Mouse (Mus musculus): Measurements from ENCODE around the gene Gm42669. TPM values are rescaled to one million over a fixed set of nuclear protein-coding genes. Genes with fewer than 3 reads are reported as not detected.

Gene Gm42669
- not detected in 2 replicates for polyA plus RNA-seq (2012; rRNA removed)

DNA sequence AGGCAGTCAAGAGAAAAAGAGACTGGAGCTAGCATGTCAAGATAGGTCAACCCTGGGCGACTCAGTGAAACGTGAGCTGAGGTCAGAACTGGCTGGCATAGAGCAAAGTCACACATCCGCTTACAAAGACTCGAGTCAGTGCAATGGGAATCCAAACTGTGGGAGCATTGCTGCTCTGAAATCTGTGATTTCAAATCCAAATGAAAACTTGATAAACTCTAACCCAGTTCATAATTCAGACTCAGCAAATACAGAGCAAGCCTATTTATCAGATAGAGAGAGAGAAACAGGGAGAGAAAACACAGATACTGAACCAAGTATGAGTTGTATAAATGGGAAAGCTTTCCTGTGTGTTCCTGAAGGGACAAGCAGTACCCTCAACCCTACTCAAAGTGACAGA lies at the start of gene Gm42669:
Gene Gm42669, plus strand, starts transcription at position 301 of the 400 bp plus-strand sequence.
- WGBS, result 84% methylated on average over 4 of the region's 4 CpGs

DNA sequence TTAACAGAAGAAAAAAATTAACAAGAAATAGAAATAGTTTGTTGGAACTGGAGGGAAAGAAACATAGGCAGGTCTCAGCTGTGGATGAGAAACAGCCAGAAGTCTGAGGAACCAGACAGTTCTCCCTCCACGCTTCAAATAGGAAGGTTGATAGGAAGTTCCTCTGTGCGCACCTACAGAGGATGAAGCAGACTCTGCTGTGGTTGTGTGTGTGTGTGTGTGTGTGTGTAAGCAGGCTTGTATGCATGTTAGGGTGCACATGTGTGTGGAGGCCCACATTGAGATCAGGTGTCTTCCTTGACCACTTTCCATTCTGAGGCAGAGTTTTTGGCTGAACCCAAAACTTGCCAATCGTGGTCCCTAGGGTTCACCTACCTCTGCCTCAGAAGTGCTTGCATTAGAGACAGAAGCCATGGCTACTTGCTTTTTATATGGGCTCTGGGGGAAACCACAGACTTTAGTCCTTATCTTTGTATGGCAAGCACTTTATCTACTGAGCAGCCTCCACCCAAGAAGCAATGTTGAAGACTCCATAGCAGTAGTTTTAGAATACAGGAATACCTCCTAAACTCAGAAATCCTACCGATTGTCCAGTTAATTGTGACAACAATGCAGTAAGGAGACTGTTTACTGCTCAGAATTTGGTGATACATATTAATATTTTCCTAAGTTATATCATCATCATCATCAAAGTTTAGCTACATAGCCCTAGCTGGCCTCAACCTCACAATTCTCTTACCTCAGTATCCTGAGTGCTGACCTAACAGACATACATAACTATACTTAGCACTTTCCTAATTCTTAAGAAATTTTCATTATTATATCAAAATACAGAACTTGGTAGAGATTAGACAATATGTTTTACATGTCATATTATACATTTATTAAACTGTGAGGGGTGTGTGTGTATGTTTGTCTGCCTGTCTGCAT lies 45.0 kb upstream of the Gm42669 start:
- no peak for DNase-seq (ENCODE audit: low read depth, low spot score)
- WGBS, result 92% methylated on average over 4 of the region's 4 CpGs

More for the DNA sequence above, at the start of gene Gm42669:
- DNase-seq (ENCODE audit: low read depth, low spot score), result no peak

DNA sequence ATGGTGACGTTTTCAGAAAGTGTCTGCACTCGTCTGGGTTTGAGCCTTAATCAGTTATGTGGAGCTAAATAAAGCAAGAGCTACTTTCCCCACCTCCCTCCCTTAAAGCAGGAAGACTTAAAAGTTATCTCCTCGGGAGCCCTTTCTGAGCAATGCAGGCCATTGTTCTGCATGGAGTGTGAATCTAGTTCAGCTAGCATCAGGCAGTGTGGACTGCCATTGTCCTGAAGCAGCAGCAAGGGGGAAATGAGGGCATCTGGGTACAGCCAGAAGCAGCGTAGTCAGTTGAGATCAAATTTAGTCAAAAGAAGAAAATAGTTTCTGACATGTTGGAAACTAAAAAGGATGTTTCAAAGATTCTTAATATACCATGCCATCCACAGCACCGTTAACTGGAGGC lies 40.9 kb upstream of the Gm42669 start:
- DNase-seq (ENCODE audit: low read depth, low spot score), result no peak
- WGBS, result 73% methylated on average over 5 of the region's 5 CpGs

GRCm38 (mm10) chr5:107467098-107467497 lies 40.3 kb upstream of the Gm42669 start:
- no peak for DNase-seq (ENCODE audit: low read depth, low spot score)
- 87% methylated on average over 4 of the region's 4 CpGs for WGBS

DNA sequence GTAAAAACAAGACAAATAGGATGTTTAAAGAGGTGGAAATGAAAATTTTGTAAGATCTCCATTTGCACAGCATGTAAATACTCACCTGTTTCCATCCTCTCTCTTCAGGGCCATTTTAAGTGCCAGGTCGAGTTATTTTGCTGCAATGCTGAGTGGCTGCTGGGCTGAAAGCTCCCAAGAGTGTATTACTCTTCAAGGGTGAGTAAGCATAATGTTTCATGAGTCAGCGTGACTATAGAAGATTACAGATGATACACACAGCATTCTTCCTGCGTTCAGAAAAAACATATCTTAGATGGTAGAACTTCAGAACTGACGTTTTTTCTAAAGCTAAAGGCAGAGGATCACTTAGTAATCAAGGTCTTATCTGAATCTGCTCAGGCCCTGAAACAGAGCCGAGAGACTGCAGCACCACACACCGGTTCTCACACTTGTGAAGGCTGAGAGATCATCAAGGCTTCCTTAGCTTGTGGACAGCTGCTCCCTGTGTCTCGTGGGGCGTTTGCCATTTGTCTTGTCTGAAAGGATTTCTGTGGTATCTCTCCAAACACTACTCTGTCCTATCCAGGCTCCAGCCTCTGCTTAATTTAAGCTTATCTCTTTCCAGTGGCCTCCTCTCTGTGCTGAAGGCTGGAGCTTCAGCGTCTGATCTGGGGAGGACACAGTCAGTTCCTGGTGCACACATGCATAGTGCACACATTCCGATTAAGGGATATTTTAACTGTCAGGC lies 36.7 kb upstream of the Gm42669 start:
- no peak for DNase-seq (ENCODE audit: low read depth, low spot score)
- WGBS, result 86% methylated on average over 10 of the region's 10 CpGs

- WGBS, result 85% methylated on average over 2 of the region's 2 CpGs
- no peak for DNase-seq (ENCODE audit: low read depth, low spot score)
Measured at GRCm38 (mm10) chr5:107480194-107480593, 27.2 kb upstream of the Gm42669 start.

GRCm38 (mm10) chr5:107488996-107489395 lies 18.4 kb upstream of the Gm42669 start:
- no peak for DNase-seq (ENCODE audit: low read depth, low spot score)
- WGBS, result 66% methylated on average over 4 of the region's 4 CpGs

- DNase-seq (ENCODE audit: low read depth, low spot score), result no peak
- 54% methylated on average over 9 of the region's 9 CpGs for WGBS
Measured at GRCm38 (mm10) chr5:107491036-107491435, 16.4 kb upstream of the Gm42669 start.

DNA sequence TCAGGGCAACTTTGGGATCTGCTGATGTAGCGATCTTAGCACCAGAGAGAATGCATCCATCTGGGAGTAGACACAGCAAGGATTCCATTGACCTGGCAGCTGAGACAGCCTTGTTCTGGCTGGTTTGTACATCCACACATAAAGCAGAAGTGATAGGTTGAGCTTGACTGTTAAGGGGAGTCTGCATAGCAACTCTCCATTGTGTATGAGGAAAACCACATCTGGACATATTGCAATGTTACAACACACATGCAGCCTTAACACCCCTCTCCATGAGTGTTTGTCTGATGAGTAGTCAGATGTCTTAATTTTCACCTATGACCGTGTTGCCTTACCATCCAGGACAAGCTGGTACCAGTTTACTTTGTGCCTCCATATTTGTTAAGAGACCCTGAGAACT lies 14.9 kb upstream of the Gm42669 start:
- 97% methylated on average over 2 of the region's 2 CpGs for WGBS
- no peak for DNase-seq (ENCODE audit: low read depth, low spot score)

GRCm38 (mm10) chr5:107494759-107495158 lies 12.7 kb upstream of the Gm42669 start:
- no peak for DNase-seq (ENCODE audit: low read depth, low spot score)
- WGBS, result 99% methylated on average over 5 of the region's 5 CpGs

DNA sequence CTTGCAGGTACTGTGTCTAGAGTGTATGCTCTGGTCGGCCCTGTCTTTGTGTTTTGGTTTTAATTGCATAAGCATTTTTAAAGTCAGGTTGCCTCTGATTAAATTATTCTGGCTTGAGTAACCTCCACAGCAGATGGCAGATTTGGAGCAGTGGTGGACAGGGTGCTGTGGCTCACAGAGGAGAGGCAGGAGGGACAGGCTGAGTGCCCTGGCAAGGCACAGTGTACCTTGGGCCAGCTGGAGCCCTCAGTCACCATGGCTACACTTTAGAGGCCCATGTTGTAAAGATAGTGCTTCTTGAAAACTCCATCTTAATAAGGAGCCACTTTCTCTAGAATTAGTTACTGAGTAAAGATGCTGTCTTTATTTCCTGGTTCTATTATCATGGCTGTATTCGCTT lies 11.4 kb upstream of the Gm42669 start:
- DNase-seq (ENCODE audit: low read depth, low spot score), result no peak
- WGBS, result 85% methylated on average over 2 of the region's 2 CpGs

GRCm38 (mm10) chr5:107497519-107498501 lies 9.6 kb upstream of the Gm42669 start:
- DNase-seq (ENCODE audit: low read depth, low spot score), result no peak
- 49% methylated on average over 10 of the region's 10 CpGs for WGBS

DNA sequence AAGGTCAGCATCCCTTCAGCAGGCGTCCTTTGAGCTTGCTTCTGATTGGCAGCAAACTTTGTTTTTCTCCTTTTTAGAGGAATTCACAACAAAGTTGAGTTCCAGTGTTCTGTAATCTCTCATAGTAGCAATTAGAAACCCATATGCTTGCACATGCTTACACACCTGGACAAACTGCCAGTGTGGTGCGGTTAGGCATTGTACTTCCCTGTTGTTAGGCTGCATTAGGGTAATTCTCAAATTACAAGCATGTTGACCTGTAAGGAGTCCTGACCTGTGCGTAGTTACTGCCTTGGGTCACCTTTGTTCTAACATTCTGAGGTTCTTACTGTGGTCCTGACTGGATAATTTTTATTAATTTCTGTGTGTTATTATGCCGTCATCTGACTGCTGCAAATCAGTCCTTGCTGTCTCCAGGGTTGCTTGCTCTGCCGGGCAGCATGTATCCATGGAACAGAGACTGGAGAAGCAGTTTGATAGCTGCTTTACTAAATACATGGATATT lies 8.6 kb upstream of the Gm42669 start:
- DNase-seq (ENCODE audit: low read depth, low spot score), result no peak
- 44% methylated on average over 5 of the region's 5 CpGs for WGBS

GRCm38 (mm10) chr5:107499891-107500535 lies 7.4 kb upstream of the Gm42669 start:
- WGBS, result 63% methylated on average over 5 of the region's 5 CpGs
- DNase-seq (ENCODE audit: low read depth, low spot score), result no peak

DNA sequence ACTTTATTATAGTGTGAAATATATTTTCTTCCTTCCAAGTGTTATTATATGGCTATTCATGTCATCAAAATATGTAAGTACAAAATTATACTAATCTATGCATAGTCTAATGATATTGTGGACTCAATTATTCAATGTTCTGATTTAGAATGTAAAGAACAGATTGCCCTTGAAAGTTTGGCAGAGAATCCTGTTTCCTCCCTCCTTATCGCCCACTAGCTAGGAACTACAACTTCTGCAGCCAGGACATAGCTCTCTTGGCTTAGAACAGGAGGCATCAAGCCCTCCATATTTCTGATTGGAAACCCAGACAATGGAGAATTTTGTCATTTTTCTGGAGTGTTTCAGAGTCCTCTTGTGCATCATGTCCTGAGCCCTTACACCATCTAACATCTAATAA lies 6.7 kb upstream of the Gm42669 start:
- 95% methylated on average over 1 of the region's 1 CpGs for WGBS
- no peak for DNase-seq (ENCODE audit: low read depth, low spot score)

DNA sequence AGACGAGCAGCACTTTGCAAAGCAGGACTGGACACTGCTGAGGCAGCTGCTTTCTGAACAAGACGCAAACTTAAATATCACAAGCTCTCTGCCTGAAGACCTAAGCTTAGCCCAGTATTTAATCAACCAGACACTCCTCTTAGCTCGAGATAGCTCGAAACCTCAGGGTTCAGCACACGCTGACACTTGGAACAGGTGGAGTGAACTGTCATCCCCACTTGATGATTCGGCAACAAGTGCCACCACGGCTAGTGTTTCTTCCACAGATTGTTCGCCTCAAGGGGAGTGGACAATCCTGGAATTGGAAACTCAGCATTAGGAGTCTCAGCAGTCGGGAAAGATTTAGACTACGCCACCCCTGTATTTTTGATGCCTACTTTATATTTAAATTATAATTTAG lies 3.1 kb downstream of the Gm42669 start:
- WGBS, result 91% methylated on average over 10 of the region's 10 CpGs
- DNase-seq (ENCODE audit: low read depth, low spot score), result no peak

DNA sequence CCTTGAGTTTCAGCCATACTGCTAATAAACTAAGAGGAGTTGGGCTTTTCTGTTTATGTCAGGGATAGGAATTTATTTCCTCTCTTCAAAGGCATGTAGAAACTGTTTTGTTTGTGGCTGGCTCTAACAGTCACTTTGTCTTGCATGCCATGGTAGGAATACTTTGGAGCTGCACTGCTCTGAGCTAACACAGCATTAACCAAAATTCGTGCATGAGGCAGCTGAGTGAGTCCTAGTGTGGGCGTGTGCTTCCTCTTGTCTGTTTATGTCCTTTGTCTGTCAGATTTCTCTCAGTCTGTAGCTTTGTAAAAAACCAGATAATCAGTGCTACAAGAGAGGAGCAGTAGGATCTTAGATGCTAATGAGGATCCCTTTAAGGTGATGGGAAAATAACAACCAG lies 3.9 kb downstream of the Gm42669 start:
- no peak for DNase-seq (ENCODE audit: low read depth, low spot score)
- 52% methylated on average over 2 of the region's 2 CpGs for WGBS

DNA sequence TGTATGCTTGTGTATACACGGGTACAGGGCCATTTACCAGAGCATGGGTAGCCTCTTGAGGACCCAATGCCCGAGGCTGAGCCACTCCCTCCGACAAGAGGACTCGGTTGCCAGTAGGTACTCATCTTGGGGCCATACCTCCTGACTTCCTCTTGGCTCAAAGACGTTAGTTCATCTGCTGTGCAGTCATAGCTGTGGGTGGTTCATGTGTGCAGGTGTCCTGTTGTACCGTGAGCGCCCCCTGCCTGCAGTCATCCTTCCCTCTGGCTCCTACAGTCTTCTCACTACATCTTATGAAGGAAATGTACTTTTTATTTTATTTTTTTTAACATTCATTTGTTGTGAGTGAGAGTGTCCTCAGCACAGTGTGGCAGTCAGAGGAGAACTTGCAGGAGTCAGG lies 6.2 kb downstream of the Gm42669 start:
- WGBS, result 17% methylated on average over 7 of the region's 7 CpGs
- DNase-seq (ENCODE audit: low read depth, low spot score), result peak; percentile 72

DNA sequence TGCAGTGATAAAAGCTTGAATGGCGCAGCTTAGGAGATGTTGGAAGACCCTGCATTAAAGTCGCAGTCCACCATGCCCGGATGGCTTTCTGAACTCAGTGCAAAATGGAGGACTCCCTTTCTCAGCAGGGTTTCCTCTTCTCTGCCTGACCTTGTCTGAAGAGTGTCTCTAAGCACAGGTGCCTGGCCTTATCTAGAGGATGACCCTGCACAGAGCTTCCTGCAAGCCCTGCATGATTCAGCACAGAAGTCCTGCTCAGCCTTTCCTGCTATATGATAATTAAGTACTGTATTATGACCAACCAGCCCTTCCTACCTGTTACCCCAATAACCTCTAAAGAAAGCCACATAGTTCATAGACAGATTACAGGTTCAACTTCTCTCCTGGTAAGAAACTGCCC lies 8.0 kb downstream of the Gm42669 start:
- DNase-seq (ENCODE audit: low read depth, low spot score), result no peak
- 96% methylated on average over 3 of the region's 3 CpGs for WGBS

Measured in large intestine, adult 2 months (tissue).